In genomic region chr7:28960354-28961046, GRCm38 (mm10) we compare ENCODE assay signal across 8 mouse cellular contexts. TPM values are rescaled to one million over a fixed set of nuclear protein-coding genes. Genes with fewer than 3 reads are reported as not detected.
DNase-seq lines count a peak whose midpoint lies in the region; ATAC-seq and TF ChIP-seq lines count a peak whose summit lies in the region.

No protein-coding gene starts in this region.

- peak overlapping the region; percentile 92 for H3K27ac ChIP-seq in gastrocnemius, adult 2 months
- H3K27ac ChIP-seq in CH12.LX (ENCODE audit: insufficient read depth, low read depth): no peak overlapping the region
- H3K27ac ChIP-seq in heart, embryonic 16.5 days (ENCODE audit: low read length): peak overlapping the region; percentile 95
- peak overlapping the region; percentile 76 for H3K27ac ChIP-seq in liver, embryonic 14.5 days

- TF ChIP-seq POLR2A in CH12.LX (IDR thresholded peaks at IDR 0.05; ENCODE audit: low read depth, low read length): no peak

- H3K9ac ChIP-seq in CH12.LX (ENCODE audit: insufficient read depth, low read depth): peak overlapping the region; percentile 87
- peak overlapping the region; percentile 100 for H3K9ac ChIP-seq in heart, embryonic 16.5 days (ENCODE audit: low read length)
- H3K9ac ChIP-seq in liver, embryonic 14.5 days (replicated peaks): peak overlapping the region; percentile 98

- in situ Hi-C loops in CH12.LX (cut with MboI; ENCODE audit: low pct_ligation_motif_present, low pct_unique_long_range_greater_than_20kb, low sequenced_read_pairs): no loop called here

- no peaks in the 10 kb centered on the region for H3K27me3 ChIP-seq in CH12.LX (replicated peaks)
- H3K27me3 ChIP-seq in heart, embryonic 16.5 days (ENCODE audit: control insufficient read depth, insufficient read depth, low read length): no peaks in the 10 kb centered on the region
- H3K27me3 ChIP-seq in liver, embryonic 14.5 days (ENCODE audit: control insufficient read depth, insufficient read depth, low read length): no peaks in the 10 kb centered on the region

- peak overlapping the region; percentile 87 for H3K4me2 ChIP-seq in CH12.LX (ENCODE audit: insufficient read depth, low read depth, poor library complexity, severe bottlenecking)
- H3K4me2 ChIP-seq in heart, embryonic 16.5 days (ENCODE audit: low read depth, low read length): peak overlapping the region; percentile 96
- H3K4me2 ChIP-seq in liver, embryonic 14.5 days (ENCODE audit: low read depth): peak overlapping the region; percentile 90

- H3K9me3 ChIP-seq in CH12.LX (replicated peaks; ENCODE audit: low read length): no peaks in the 10 kb centered on the region
- H3K9me3 ChIP-seq in heart, embryonic 16.5 days (replicated peaks; ENCODE audit: control insufficient read depth, low read length): no peaks in the 10 kb centered on the region
- H3K9me3 ChIP-seq in liver, embryonic 14.5 days (ENCODE audit: control insufficient read depth, low read length): no peaks in the 10 kb centered on the region

- peaks cover 0 to 7% of the 10 kb centered on the region in 2 experiments for H3K36me3 ChIP-seq in CH12.LX (replicated peaks in 1 of 2; ENCODE audit: control insufficient read depth in 1 of 2, insufficient read depth in 1 of 2, low read length in 1 of 2)
- peaks cover 3% of the 10 kb centered on the region; the same call in 1 of the 2 replicates for H3K36me3 ChIP-seq in heart, embryonic 16.5 days (ENCODE audit: control insufficient read depth, insufficient read depth)
- peaks cover 4% of the 10 kb centered on the region; the same call in 1 of the 2 replicates for H3K36me3 ChIP-seq in liver, embryonic 14.5 days (replicated peaks; ENCODE audit: control insufficient read depth, insufficient read depth, low read depth)

- dilution Hi-C loops in CH12.LX (cut with MboI; ENCODE audit: extremely low pct_ligation_motif_present, extremely low pct_unique_long_range_greater_than_20kb, low sequenced_read_pairs): no loop called here

- TF ChIP-seq RAD21 in CH12.LX (IDR thresholded peaks at IDR 0.05; ENCODE audit: low read depth, low read length): no peak

- H3K4me3 ChIP-seq in gastrocnemius, adult 2 months: peak overlapping the region; percentile 85
- peak overlapping the region; percentile 94 to 99 (median 98) for H3K4me3 ChIP-seq in CH12.LX (replicated peaks in 1 of 3; ENCODE audit: low read depth in 2 of 3, low read length in 2 of 3, poor library complexity in 1 of 3)
- H3K4me3 ChIP-seq in heart, embryonic 16.5 days (ENCODE audit: low read length): peak overlapping the region; percentile 98
- H3K4me3 ChIP-seq in liver, embryonic 14.5 days (ENCODE audit: insufficient read depth in 1 of 2, low read depth in 2 of 2, low read length in 2 of 2): peak overlapping the region; percentile 86 to 92

- H3K4me1 ChIP-seq in CH12.LX (ENCODE audit: control insufficient read depth in 1 of 2, insufficient read depth in 2 of 2): peaks cover 10 to 52% of the 10 kb centered on the region in 2 experiments
- H3K4me1 ChIP-seq in heart, embryonic 16.5 days (ENCODE audit: control insufficient read depth, insufficient read depth, low read length): peaks cover 53% of the 10 kb centered on the region
- peaks cover 34 to 58% of the 10 kb centered on the region in 2 experiments for H3K4me1 ChIP-seq in liver, embryonic 14.5 days (replicated peaks; ENCODE audit: control insufficient read depth in 2 of 2, insufficient read depth in 2 of 2, low read length in 1 of 2)

- no peak for DNase-seq in gastrocnemius, adult 2 months
- DNase-seq in gastrocnemius, postnatal 25 days: no peak
- DNase-seq in CH12.LX (ENCODE audit: extremely low read depth): no peak
- no peak for DNase-seq in liver, embryonic 14.5 days (ENCODE audit: low read depth in 3 of 3, low spot score in 3 of 3)
- DNase-seq in layer of hippocampus, adult 9-10 months (ENCODE audit: low spot score): no peak
- no peak for DNase-seq in layer of hippocampus, adult 18-20 months (ENCODE audit: low spot score in 2 of 2)
- DNase-seq in left cerebral cortex, adult 9 months (ENCODE audit: low spot score in 2 of 2): no peak

- intact Hi-C loops in gastrocnemius, adult 2 months (cut with DNase I): loop anchor here (2.0 to 5.0 kb wide), 2 partner anchors 22 to 38 kb away; no protein-coding TSS in a partner anchor

- ATAC-seq in heart, embryonic 16.5 days (replicated peaks; ENCODE audit: extremely low read depth, insufficient read depth, low FRiP score): no peak
- no peak for ATAC-seq in liver, embryonic 14.5 days (ENCODE audit: insufficient read depth)

- no peak for TF ChIP-seq CTCF in gastrocnemius, adult 2 months (IDR thresholded peaks at IDR 0.05)
- TF ChIP-seq CTCF in CH12.LX (conservative IDR thresholded peaks at IDR 0.05 in 1 of 2, IDR thresholded peaks at IDR 0.05 in 1 of 2; ENCODE audit: low read depth in 2 of 2, low read length in 2 of 2): no peak
- no peak for TF ChIP-seq CTCF in liver, embryonic 14.5 days (IDR thresholded peaks at IDR 0.05; ENCODE audit: low read depth)

- no peak for TF ChIP-seq EP300 in CH12.LX (IDR thresholded peaks at IDR 0.05; ENCODE audit: low read length)
- no peak for TF ChIP-seq EP300 in liver, embryonic 14.5 days (IDR thresholded peaks at IDR 0.05; ENCODE audit: low read depth)

- H3K79me2 ChIP-seq in CH12.LX (replicated peaks; ENCODE audit: control insufficient read depth, extremely low read depth, insufficient read depth, poor library complexity, severe bottlenecking): peaks cover 51% of the 10 kb centered on the region

- 9% methylated on average over 9 of the region's 9 CpGs for WGBS in heart, embryonic 16.5 days
- 36% methylated on average over 9 of the region's 9 CpGs for WGBS in liver, embryonic 14.5 days (ENCODE audit: insufficient replicate concordance)

TF ChIP-seq in CH12.LX, 34 proteins besides CTCF, POLR2A, EP300 and RAD21:
- TF ChIP-seq JUND (conservative IDR thresholded peaks at IDR 0.05; ENCODE audit: low read depth, low read length) (no peak), UBTF (IDR thresholded peaks at IDR 0.05; ENCODE audit: low read depth, low read length) (no peak), ZKSCAN1 (IDR thresholded peaks at IDR 0.05; ENCODE audit: borderline replicate concordance, low read depth, low read length) (no peak), MAX (IDR thresholded peaks at IDR 0.05; ENCODE audit: low read length) (no peak), ZMIZ1 (IDR thresholded peaks at IDR 0.05; ENCODE audit: low read depth, low read length) (no peak), NRF1 (IDR thresholded peaks at IDR 0.05; ENCODE audit: low read depth, low read length) (no peak), KAT2A (IDR thresholded peaks at IDR 0.05; ENCODE audit: insufficient replicate concordance, low read length) (no peak), MAZ (IDR thresholded peaks at IDR 0.05; ENCODE audit: low read depth, low read length) (no peak), USF2 (conservative IDR thresholded peaks at IDR 0.05; ENCODE audit: low read depth, low read length) (no peak), MEF2A (IDR thresholded peaks at IDR 0.05; ENCODE audit: borderline replicate concordance, low read depth, low read length) (no peak), IRF4 (IDR thresholded peaks at IDR 0.05; ENCODE audit: low read depth, low read length) (no peak), CHD1 (IDR thresholded peaks at IDR 0.05; ENCODE audit: low read depth, low read length) (no peak)
TF ChIP-seq in CH12.LX: peak in this region for 0.

RNA-seq across cellular contexts. Expression of gene Actn4, which starts 1.6 kb away (rescaled TPM):
- 10 to 100 TPM; 27.1 to 40.2 TPM for total RNA-seq in gastrocnemius, adult 2 months (2021)
- total RNA-seq in gastrocnemius, postnatal 25 days (2021): 10 to 100 TPM; 36.7 to 45.8 TPM
- total RNA-seq in CH12.LX (2012; rRNA removed): 62.9 and 63.4 TPM in 2 replicates
- 45.9 and 56.9 TPM in 2 replicates for total RNA-seq in CH12.LX (2014; rRNA removed)
- 127 and 145 TPM in 2 replicates for polyA plus RNA-seq in CH12.LX (2012; ENCODE audit: insufficient read length, low read depth)
- polyA plus RNA-seq in heart, embryonic 16.5 days (2015; fragmentation: Nextera tagmentation; extraction: Ambion mirVana): 260 and 301 TPM in 2 replicates
- polyA plus RNA-seq in liver, embryonic 14.5 days (2012; rRNA removed): 80.4 and 86.2 TPM in 2 replicates
- polyA plus RNA-seq in liver, embryonic 14.5 days (2014; fragmentation: Nextera tagmentation; extraction: Ambion mirVana): 94.5 and 105 TPM in 2 replicates
- 100 to 1,000 TPM; 127 to 136 TPM for total RNA-seq in layer of hippocampus, adult 18-20 months (2021)

RNA-seq across cellular contexts. Expression of gene Eif3k, which starts 21.2 kb away (rescaled TPM):
- total RNA-seq in gastrocnemius, adult 2 months (2021): 100 to 1,000 TPM; 122 to 141 TPM
- 100 to 1,000 TPM; 116 to 137 TPM for total RNA-seq in gastrocnemius, postnatal 25 days (2021)
- 513 and 551 TPM in 2 replicates for total RNA-seq in CH12.LX (2012; rRNA removed)
- 595 and 658 TPM in 2 replicates for total RNA-seq in CH12.LX (2014; rRNA removed)
- 580 and 584 TPM in 2 replicates for polyA plus RNA-seq in CH12.LX (2012; ENCODE audit: insufficient read length, low read depth)
- polyA plus RNA-seq in heart, embryonic 16.5 days (2015; fragmentation: Nextera tagmentation; extraction: Ambion mirVana): 262 and 283 TPM in 2 replicates
- 281 and 283 TPM in 2 replicates for polyA plus RNA-seq in liver, embryonic 14.5 days (2012; rRNA removed)
- 283 and 288 TPM in 2 replicates for polyA plus RNA-seq in liver, embryonic 14.5 days (2014; fragmentation: Nextera tagmentation; extraction: Ambion mirVana)
- total RNA-seq in layer of hippocampus, adult 18-20 months (2021): 100 to 1,000 TPM; 201 to 212 TPM

RNA-seq across cellular contexts. Expression of gene Map4k1, which starts 21.4 kb away (rescaled TPM):
- total RNA-seq in gastrocnemius, adult 2 months (2021): under 1 TPM; 0.25 to 0.33 TPM
- under 1 TPM; 0.29 to 0.36 TPM for total RNA-seq in gastrocnemius, postnatal 25 days (2021)
- total RNA-seq in CH12.LX (2012; rRNA removed) (183 and 195 TPM in 2 replicates), CH12.LX (2014; rRNA removed) (112 and 114 TPM in 2 replicates)
- 395 and 401 TPM in 2 replicates for polyA plus RNA-seq in CH12.LX (2012; ENCODE audit: insufficient read length, low read depth)
- 6.0 and 12.2 TPM in 2 replicates for polyA plus RNA-seq in heart, embryonic 16.5 days (2015; fragmentation: Nextera tagmentation; extraction: Ambion mirVana)
- 16.7 and 17.3 TPM in 2 replicates for polyA plus RNA-seq in liver, embryonic 14.5 days (2012; rRNA removed)
- 24.9 and 27.4 TPM in 2 replicates for polyA plus RNA-seq in liver, embryonic 14.5 days (2014; fragmentation: Nextera tagmentation; extraction: Ambion mirVana)
- total RNA-seq in layer of hippocampus, adult 18-20 months (2021): 1 to 10 TPM in 1 of 2 experiments, under 1 TPM in 1; 0.99 to 1.3 TPM

Comparison
In these comparisons a context has a peak if more than half of its experiments do, and no peak if none do; other contexts are left out.
1. RNA of gene Map4k1, which starts 21.4 kb away (total RNA-seq): 112 to 195 TPM in CH12.LX; 0.99 to 1.3 TPM in layer of hippocampus, adult 18-20 months, 0.29 to 0.36 TPM in gastrocnemius, postnatal 25 days and 0.25 to 0.33 TPM in gastrocnemius, adult 2 months; every median in the first group is over 10 times any median in the second.
2. Peak in every context shown above with its lines, with median percentiles within 50 percentile points of each other: H3K4me3 ChIP-seq, H3K4me2 ChIP-seq and H3K9ac ChIP-seq.